Mouse (Mus musculus): ENCODE measurements at regions not wholly inside any gene's neighbourhood (a gene's known extent, or its start where the extent isn't known, plus 50 kb on each side); places are given as distances from the start of the nearest gene placed in this dataset.

DNA sequence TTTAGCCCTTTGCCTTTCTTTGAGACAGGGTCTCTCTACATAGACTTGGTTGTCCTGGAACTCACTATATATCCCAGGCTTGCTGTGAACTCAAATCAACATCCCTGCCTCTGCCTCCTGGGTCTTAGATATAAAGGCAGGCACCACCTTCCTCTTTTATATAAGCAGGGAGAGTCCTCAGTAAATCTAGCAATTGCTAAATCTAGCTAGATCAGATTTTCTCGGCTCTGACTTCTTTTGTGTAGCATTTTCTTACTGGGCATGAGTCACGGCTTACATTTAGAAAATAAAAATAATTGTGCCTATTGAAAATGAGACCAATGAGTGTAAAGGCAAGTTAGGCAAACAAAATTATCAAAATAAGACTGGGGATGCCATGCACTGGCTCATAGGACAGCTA is 323.9 kb upstream of the Sox9 start:
- TF ChIP-seq POLR2AphosphoS2 (IDR thresholded peaks at IDR 0.05; ENCODE audit: insufficient read length, low read depth) (no peak), REST (IDR thresholded peaks at IDR 0.05; ENCODE audit: insufficient read depth, insufficient read length) (no peak), TCF12 (IDR thresholded peaks at IDR 0.05; ENCODE audit: insufficient read depth, poor library complexity, severe bottlenecking) (no peak), USF1 (IDR thresholded peaks at IDR 0.05; ENCODE audit: low read depth) (no peak), POLR2A (IDR thresholded peaks at IDR 0.05; ENCODE audit: insufficient read length, low read depth) (no peak), MYOG (IDR thresholded peaks at IDR 0.05; ENCODE audit: control insufficient read depth in 1 of 3, insufficient read depth in 1 of 3, insufficient read length in 2 of 3, low read depth in 2 of 3) (no peak), MYOD1 (IDR thresholded peaks at IDR 0.05; ENCODE audit: control insufficient read depth in 1 of 3, insufficient read length in 2 of 3, low read depth in 2 of 3) (no peak), MAX (IDR thresholded peaks at IDR 0.05; ENCODE audit: low read depth) (no peak), E2F4 (IDR thresholded peaks at IDR 0.05; ENCODE audit: insufficient read depth) (no peak), TCF3 (IDR thresholded peaks at IDR 0.05; ENCODE audit: insufficient read length, low read depth) (no peak)
